In the genomic region with DNA sequence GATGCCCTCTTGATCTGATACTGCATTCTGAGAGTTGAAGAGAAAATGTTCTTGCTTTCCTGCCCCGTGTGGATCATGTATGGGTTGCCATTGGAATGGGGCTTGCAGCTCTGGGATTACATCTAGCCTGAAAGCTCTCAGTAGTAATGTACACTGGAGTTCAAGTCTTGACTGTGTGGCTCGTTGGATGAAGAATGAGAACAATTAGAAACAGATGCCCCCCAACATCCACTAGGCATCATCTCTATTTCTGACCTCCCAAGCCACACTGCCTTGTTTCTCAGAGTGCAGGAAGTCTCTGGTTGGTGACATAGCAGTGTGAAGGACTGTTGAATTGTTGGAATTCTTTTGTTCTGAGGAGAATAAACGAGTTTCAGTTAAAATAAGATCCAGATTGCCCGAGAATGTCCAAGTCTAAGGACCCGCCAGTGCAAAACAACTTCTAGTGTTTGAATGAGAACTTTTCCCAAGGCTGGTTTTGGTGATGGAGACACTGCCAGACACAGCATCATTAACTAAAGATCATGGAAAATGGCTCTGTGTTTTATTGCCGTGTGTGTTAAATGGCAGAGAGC, we compare ENCODE assay signal across 14 mouse cellular contexts.
A peak's percentile ranks its signal among the peaks of the same experiment; 100 is the strongest.
DNase-seq lines count a peak whose midpoint lies in the region; ATAC-seq and TF ChIP-seq lines count a peak whose summit lies in the region.
"Had no signal": no experiment of that assay in that cellular context is flagged by ENCODE, and none has a peak within 500 bp of the region (broad histone marks: within the 10 kb centered on the region; RNA-seq: fewer than 3 reads in every experiment).

No protein-coding gene starts in this region.

- H3K4me3 ChIP-seq in heart, adult 2 months = no peak overlapping the region
- no peak overlapping the region for H3K4me3 ChIP-seq in kidney, embryonic 16.5 days (ENCODE audit: low read length)
- H3K4me3 ChIP-seq in kidney, embryonic 14.5 days (ENCODE audit: low read length) = no peak overlapping the region
- H3K4me3 ChIP-seq in embryonic fibroblast, embryonic 13.5 days (ENCODE audit: insufficient read depth, low read length) = no peak overlapping the region
- no peak overlapping the region for H3K4me3 ChIP-seq in stomach, embryonic 15.5 days (replicated peaks)
- H3K4me3 ChIP-seq: forebrain, embryonic 12.5 days; neural tube, embryonic 15.5 days had no signal

- no peak for TF ChIP-seq EP300 in heart, adult 2 months (IDR thresholded peaks at IDR 0.05; ENCODE audit: insufficient read depth, low read depth, low read length)

- H3K9me3 ChIP-seq in kidney, embryonic 16.5 days (ENCODE audit: low read length) = no peaks in the 10 kb centered on the region
- H3K9me3 ChIP-seq in kidney, embryonic 14.5 days (ENCODE audit: control insufficient read depth, low read length) = no peaks in the 10 kb centered on the region
- H3K9me3 ChIP-seq in stomach, embryonic 15.5 days = no peaks in the 10 kb centered on the region
- H3K9me3 ChIP-seq: forebrain, embryonic 12.5 days; neural tube, embryonic 15.5 days had no signal

- no peaks in the 10 kb centered on the region; the same call in 1 of the 2 replicates for H3K36me3 ChIP-seq in heart, adult 2 months (ENCODE audit: control insufficient read depth, insufficient read depth, low read length)
- no peaks in the 10 kb centered on the region for H3K36me3 ChIP-seq in kidney, embryonic 16.5 days (ENCODE audit: insufficient read depth, low read length)
- no peaks in the 10 kb centered on the region for H3K36me3 ChIP-seq in kidney, embryonic 14.5 days (ENCODE audit: control insufficient read depth, insufficient read depth, low read length)
- no peaks in the 10 kb centered on the region for H3K36me3 ChIP-seq in stomach, embryonic 15.5 days
- H3K36me3 ChIP-seq: forebrain, embryonic 12.5 days; neural tube, embryonic 15.5 days had no signal

- intact Hi-C loops in heart, adult 2 months (cut with DNase I) = no loop called here
- intact Hi-C loops in left cerebral cortex, postnatal 36 days (cut with DNase I) = no loop called here

- no peak overlapping the region for H3K4me2 ChIP-seq in kidney, embryonic 16.5 days (replicated peaks; ENCODE audit: low read depth, low read length)
- no peak overlapping the region for H3K4me2 ChIP-seq in kidney, embryonic 14.5 days (replicated peaks; ENCODE audit: low read depth, low read length)
- H3K4me2 ChIP-seq in stomach, embryonic 15.5 days = no peak overlapping the region
- H3K4me2 ChIP-seq: forebrain, embryonic 12.5 days; neural tube, embryonic 15.5 days had no signal

- no peak overlapping the region for H3K9ac ChIP-seq in heart, adult 2 months (ENCODE audit: low read depth, low read length)
- H3K9ac ChIP-seq in kidney, embryonic 16.5 days (replicated peaks; ENCODE audit: low read length) = no peak overlapping the region
- no peak overlapping the region for H3K9ac ChIP-seq in kidney, embryonic 14.5 days (ENCODE audit: low read depth, low read length)
- H3K9ac ChIP-seq in stomach, embryonic 15.5 days = no peak overlapping the region
- H3K9ac ChIP-seq: forebrain, embryonic 12.5 days; liver, embryonic 14.5 days; neural tube, embryonic 15.5 days had no signal

- H3K4me1 ChIP-seq in heart, adult 2 months (ENCODE audit: control insufficient read depth, insufficient read depth, low read length) = peaks cover 9% of the 10 kb centered on the region
- H3K4me1 ChIP-seq in kidney, embryonic 16.5 days (ENCODE audit: insufficient read depth, low read length) = peaks cover 14% of the 10 kb centered on the region
- H3K4me1 ChIP-seq in kidney, embryonic 14.5 days (ENCODE audit: control insufficient read depth, insufficient read depth, low read length) = peaks cover 7% of the 10 kb centered on the region; the same call in 1 of the 2 replicates
- H3K4me1 ChIP-seq in embryonic fibroblast, embryonic 13.5 days (ENCODE audit: control insufficient read depth, insufficient read depth, low read length) = peaks cover 16% of the 10 kb centered on the region
- H3K4me1 ChIP-seq in stomach, embryonic 15.5 days = peaks cover 15% of the 10 kb centered on the region; the same call in 1 of the 2 replicates
- H3K4me1 ChIP-seq: forebrain, embryonic 12.5 days had no signal

- no peaks in the 10 kb centered on the region for H3K79me2 ChIP-seq in heart, adult 2 months (replicated peaks; ENCODE audit: control insufficient read depth, insufficient read depth, low read length)

- ATAC-seq in kidney, embryonic 16.5 days (ENCODE audit: low FRiP score, low TSS enrichment) = no peak
- ATAC-seq in kidney, embryonic 14.5 days (ENCODE audit: low FRiP score, low TSS enrichment) = no peak
- no peak for ATAC-seq in stomach, embryonic 15.5 days (ENCODE audit: insufficient read depth, low FRiP score, low read depth)
- ATAC-seq: midbrain, embryonic 16.5 days had no signal

- H3K27me3 ChIP-seq in heart, adult 2 months (ENCODE audit: control insufficient read depth, insufficient read depth, low read length) = no peaks in the 10 kb centered on the region
- H3K27me3 ChIP-seq in kidney, embryonic 16.5 days (ENCODE audit: insufficient read depth, low read length) = no peaks in the 10 kb centered on the region
- H3K27me3 ChIP-seq in kidney, embryonic 14.5 days (ENCODE audit: control insufficient read depth, insufficient read depth, low read length) = no peaks in the 10 kb centered on the region
- H3K27me3 ChIP-seq in stomach, embryonic 15.5 days (replicated peaks) = no peaks in the 10 kb centered on the region
- H3K27me3 ChIP-seq: forebrain, embryonic 12.5 days; neural tube, embryonic 15.5 days had no signal

- no peak for TF ChIP-seq POLR2A in heart, adult 2 months (IDR thresholded peaks at IDR 0.05; ENCODE audit: insufficient read depth, low read depth, low read length)
- no peak; the same call in 1 of the 2 replicates for TF ChIP-seq POLR2A in embryonic fibroblast, embryonic 13.5 days (IDR thresholded peaks at IDR 0.05; ENCODE audit: low read depth, low read length)

- DNase-seq in heart, adult 2 months = no peak
- DNase-seq in heart, adult 11 months = no peak
- DNase-seq in left cerebral cortex, postnatal 36 days (ENCODE audit: low spot score in 2 of 2) = no peak
- DNase-seq in frontal cortex, postnatal 25 days (ENCODE audit: low spot score in 2 of 2) = no peak
- DNase-seq: layer of hippocampus, postnatal 36 days; thymus, postnatal 25 days had no signal

- H3K27ac ChIP-seq in heart, adult 2 months = peak overlapping the region; percentile 24; the same call in 1 of the 2 replicates
- peak overlapping the region; percentile 44; the same call in 1 of the 2 replicates for H3K27ac ChIP-seq in kidney, embryonic 16.5 days (ENCODE audit: low read length)
- H3K27ac ChIP-seq in kidney, embryonic 14.5 days (ENCODE audit: low read depth, low read length) = no peak overlapping the region; the same call in 1 of the 2 replicates
- H3K27ac ChIP-seq in embryonic fibroblast, embryonic 13.5 days (ENCODE audit: insufficient read depth, low read length) = peak overlapping the region; percentile 99
- H3K27ac ChIP-seq in stomach, embryonic 15.5 days = peak overlapping the region; percentile 33
- H3K27ac ChIP-seq: forebrain, embryonic 12.5 days; liver, embryonic 14.5 days; neural tube, embryonic 15.5 days had no signal

- WGBS in heart, adult 2 months = 50% methylated on average over 6 of the region's 6 CpGs
- 58% methylated on average over 6 of the region's 6 CpGs for WGBS in kidney, embryonic 16.5 days
- WGBS in kidney, embryonic 14.5 days = 66% methylated on average over 6 of the region's 6 CpGs
- 45% methylated on average over 6 of the region's 6 CpGs for WGBS in stomach, embryonic 15.5 days

- TF ChIP-seq CTCF in heart, adult 2 months (IDR thresholded peaks at IDR 0.05) = no peak
- no peak for TF ChIP-seq CTCF in embryonic fibroblast, embryonic 13.5 days (IDR thresholded peaks at IDR 0.05; ENCODE audit: borderline replicate concordance, insufficient read depth, low read length)
